Mouse (Mus musculus) C2C12 (cell line): Measurements from ENCODE around the gene Crybg1.

ENCODE experiments used
- CEBPB ChIP-seq: IDR thresholded peaks from one replicate; pipeline ENCODE4 v1.6.1; 2011; ENCODE audit warnings: low read depth, mild to moderate bottlenecking, control low read depth, moderate library complexity
- CTCF ChIP-seq: IDR thresholded peaks from one replicate; pipeline ENCODE4 v1.5.1; 2011; ENCODE audit not compliant: control insufficient read depth, insufficient read depth, insufficient read length
- MYOD1 ChIP-seq: IDR thresholded peaks from one replicate; pipeline ENCODE4 v1.6.1; 2011; ENCODE audit warnings: low read depth; ENCODE audit not compliant: control insufficient read depth, insufficient read length
- USF1 ChIP-seq: IDR thresholded peaks from one replicate; pipeline ENCODE4 v1.6.1; 2011; ENCODE audit warnings: low read depth, mild to moderate bottlenecking, control low read depth, moderate library complexity

DNA sequence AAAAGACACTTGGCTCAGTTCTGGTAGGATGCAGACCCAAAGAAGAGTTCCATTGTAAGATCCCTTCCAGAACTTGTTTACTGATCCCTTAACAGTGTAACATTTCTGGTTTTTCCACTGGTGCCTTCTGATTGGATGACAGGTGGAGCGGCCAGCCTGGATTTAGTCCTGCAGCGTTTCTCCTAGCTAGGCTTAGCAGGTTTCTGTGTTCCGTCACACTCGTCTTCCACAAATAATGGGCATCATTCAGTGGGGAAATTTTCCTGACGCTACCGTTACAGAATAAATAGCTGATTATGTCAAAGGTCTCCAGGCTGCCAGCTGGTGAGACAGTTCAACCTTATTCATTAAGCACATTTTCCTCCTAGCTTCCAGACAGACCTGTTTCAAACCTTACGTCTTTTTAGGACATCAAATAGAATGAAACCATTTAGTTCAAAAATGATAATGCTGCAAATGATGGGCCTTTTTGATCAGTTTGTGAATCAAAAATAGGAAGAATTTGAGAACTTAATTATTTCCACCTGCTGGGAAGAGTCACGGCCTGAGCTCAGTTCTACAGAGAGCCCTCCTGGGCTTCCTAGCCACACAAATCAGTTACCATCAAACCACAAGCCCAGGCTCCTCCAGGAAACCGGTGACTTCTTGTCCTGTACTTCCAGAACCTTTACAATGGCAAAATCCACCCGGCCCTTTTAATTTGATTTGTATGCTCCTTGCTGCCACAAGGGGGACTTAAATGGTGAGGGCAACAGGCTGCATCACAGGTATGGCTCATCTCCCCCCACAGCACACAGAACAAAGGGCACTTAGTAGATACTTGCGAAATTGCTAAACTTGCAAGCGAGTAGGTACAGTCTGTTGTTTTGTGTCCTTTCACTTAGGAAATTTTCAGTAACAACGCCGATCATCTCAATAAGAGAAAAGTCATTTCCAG is 146.4 kb downstream of the Crybg1 start:
- TF ChIP-seq CTCF (peak; percentile 9), MYOD1 (no peak), CEBPB (peak; percentile 46), USF1 (no peak)
